ENCODE assay signal across 8 mouse cellular contexts in genomic region chr13:107207354-107208181, GRCm38 (mm10).
DNase-seq lines count a peak whose midpoint lies in the region; ATAC-seq lines count a peak whose summit lies in the region.

No protein-coding gene starts in this region.

- WGBS in hindbrain, embryonic 14.5 days, result 21% methylated on average over 20 of the region's 20 CpGs

- peak overlapping the region; percentile 72 for H3K27ac ChIP-seq in hindbrain, embryonic 14.5 days

- peak overlapping the region; percentile 53 for H3K9ac ChIP-seq in hindbrain, embryonic 14.5 days

- H3K27me3 ChIP-seq in hindbrain, embryonic 14.5 days (ENCODE audit: control insufficient read depth, insufficient read depth, low read length), result no peaks in the 10 kb centered on the region

- no peaks in the 10 kb centered on the region for H3K36me3 ChIP-seq in hindbrain, embryonic 14.5 days (replicated peaks; ENCODE audit: control insufficient read depth, insufficient read depth)

- ATAC-seq in hindbrain, embryonic 14.5 days (ENCODE audit: low FRiP score), result peak; percentile 95
- no peak for ATAC-seq in megakaryocyte-erythroid progenitor cell, adult 5-6 weeks (replicated peaks; ENCODE audit: low FRiP score, low TSS enrichment, poor library complexity, severe bottlenecking)

- H3K4me1 ChIP-seq in hindbrain, embryonic 14.5 days (replicated peaks; ENCODE audit: control insufficient read depth, insufficient read depth, low read length), result peaks cover 17% of the 10 kb centered on the region

- peak overlapping the region; percentile 62 for H3K4me2 ChIP-seq in hindbrain, embryonic 14.5 days (replicated peaks)

- H3K9me3 ChIP-seq in hindbrain, embryonic 14.5 days (ENCODE audit: control insufficient read depth, low read length), result no peaks in the 10 kb centered on the region

- DNase-seq in MN1 (ENCODE audit: low spot score), result peak; percentile 52
- DNase-seq in cerebellum, adult 9-10 months, result peak; percentile 42
- DNase-seq in frontal cortex, adult 2 months (ENCODE audit: extremely low spot score in 1 of 2, low spot score in 1 of 2), result peak; percentile 52 to 81
- DNase-seq in hindbrain, embryonic 14.5 days (ENCODE audit: low spot score), result peak; percentile 88
- peak; percentile 56 to 68 for DNase-seq in layer of hippocampus, postnatal 10 days (ENCODE audit: low spot score in 2 of 2)
- peak; percentile 65 to 67 for DNase-seq in lung, postnatal 4 days
- peak; percentile 76 for DNase-seq in right cerebral cortex, postnatal 25 days

- H3K4me3 ChIP-seq in hindbrain, embryonic 14.5 days (replicated peaks; ENCODE audit: low read length), result peak overlapping the region; percentile 29
